Mouse (Mus musculus) left cerebral cortex, postnatal 10 days (tissue): ENCODE measurements at regions not wholly inside any gene's neighbourhood (a gene's known extent, or its start where the extent isn't known, plus 50 kb on each side); places are given as distances from the start of the nearest gene placed in this dataset.
"Not testable (repeated sequence)": the region's sequence is repeated elsewhere in the genome, so short reads cannot be mapped to it uniquely, and the experiment has no call there.

Source experiments
- DNase-seq, 2 experiments: peaks; one replicate each; pipeline ENCODE4 v3.0.0; 2021 to 2022; ENCODE audit warnings: low spot score in 2 of 2, mixed read lengths in 1 of 2; ENCODE audit errors: extremely low spot score in 1 of 2
- intact Hi-C: fragments of 180-260 bp; cut with DNase I; formaldehyde crosslinking; loops from one replicate; pipeline ENCODE4 v1.15.1; 2025

- DNase-seq: not testable (repeated sequence)
These were observed 641.2 kb upstream of the Slc8a1 start for GRCm38 (mm10) chr17:82379371-82379770.

GRCm38 (mm10) chr17:82378248-82378820 is 640.2 kb upstream of the Slc8a1 start:
- no peak for DNase-seq
- intact Hi-C loops: no loop called here

More at GRCm38 (mm10) chr17:82379371-82379770, 641.2 kb upstream of the Slc8a1 start:
- intact Hi-C loops: not testable (repeated sequence)

- DNase-seq: no peak
These were observed 639.0 kb upstream of the Slc8a1 start for GRCm38 (mm10) chr17:82377176-82377592.

GRCm38 (mm10) chr17:82367876-82368275 is 629.7 kb upstream of the Slc8a1 start:
- DNase-seq: no peak

More at GRCm38 (mm10) chr17:82377176-82377592, 639.0 kb upstream of the Slc8a1 start:
- intact Hi-C loops: no loop called here

GRCm38 (mm10) chr17:82366001-82366400 is 627.8 kb upstream of the Slc8a1 start:
- intact Hi-C loops: no loop called here
- no peak for DNase-seq

More at GRCm38 (mm10) chr17:82367876-82368275, 629.7 kb upstream of the Slc8a1 start:
- intact Hi-C loops: no loop called here

- no peak for DNase-seq
- intact Hi-C loops: no loop called here
These were observed 610.5 kb upstream of the Slc8a1 start for GRCm38 (mm10) chr17:82348636-82349035.

GRCm38 (mm10) chr17:82331429-82331828 is 593.3 kb upstream of the Slc8a1 start:
- DNase-seq: no peak
- intact Hi-C loops: no loop called here

- DNase-seq: no peak
- intact Hi-C loops: no loop called here
These were observed 574.0 kb upstream of the Slc8a1 start for GRCm38 (mm10) chr17:82312191-82312590.

- no peak for DNase-seq
- intact Hi-C loops: no loop called here
These were observed 568.2 kb upstream of the Slc8a1 start for GRCm38 (mm10) chr17:82306347-82306746.

- no peak for DNase-seq
- intact Hi-C loops: no loop called here
These were observed 539.6 kb upstream of the Slc8a1 start for GRCm38 (mm10) chr17:82277728-82278127.

- DNase-seq: no peak
- intact Hi-C loops: no loop called here
These were observed 535.8 kb upstream of the Slc8a1 start for GRCm38 (mm10) chr17:82273946-82274345.

GRCm38 (mm10) chr17:82272845-82273244 is 534.7 kb upstream of the Slc8a1 start:
- intact Hi-C loops: no loop called here
- no peak for DNase-seq

- intact Hi-C loops, DNase-seq: not testable (repeated sequence)
These were observed 528.7 kb upstream of the Slc8a1 start for GRCm38 (mm10) chr17:82266842-82267241.

GRCm38 (mm10) chr17:82252362-82252761 is 514.2 kb upstream of the Slc8a1 start:
- intact Hi-C loops: no loop called here
- DNase-seq: no peak

- intact Hi-C loops: no loop called here
- peak in 1 of 2 experiments; percentile 3 for DNase-seq
These were observed 513.7 kb upstream of the Slc8a1 start for GRCm38 (mm10) chr17:82251841-82252240.

GRCm38 (mm10) chr17:82238361-82238760 is 500.2 kb upstream of the Slc8a1 start:
- intact Hi-C loops: no loop called here
- DNase-seq: no peak

- intact Hi-C loops: no loop called here
These were observed 499.3 kb upstream of the Slc8a1 start for GRCm38 (mm10) chr17:82237456-82237855.

GRCm38 (mm10) chr17:82215728-82216623 is 477.8 kb upstream of the Slc8a1 start:
- intact Hi-C loops: no loop called here

More at GRCm38 (mm10) chr17:82237456-82237855, 499.3 kb upstream of the Slc8a1 start:
- no peak for DNase-seq

GRCm38 (mm10) chr17:82199981-82200380 is 461.8 kb upstream of the Slc8a1 start:
- intact Hi-C loops: no loop called here
- no peak for DNase-seq

More at GRCm38 (mm10) chr17:82215728-82216623, 477.8 kb upstream of the Slc8a1 start:
- no peak for DNase-seq
